Mouse (Mus musculus): ENCODE measurements around the gene Iqcb1. TPM values are rescaled to one million over a fixed set of nuclear protein-coding genes. Genes with fewer than 3 reads are reported as not detected.

The Iqcb1 gene
- total RNA-seq, 2 experiments from 2014 or later = 38.6 to 49.6 TPM

GRCm38 (mm10) chr16:36863585-36863984 is 35.4 kb downstream of the Iqcb1 start:
- intact Hi-C loops (cut with DNase I) = no loop called here
- no peak for DNase-seq (ENCODE audit: low spot score in 2 of 2)

GRCm38 (mm10) chr16:36869442-36869841 is 41.3 kb downstream of the Iqcb1 start:
- DNase-seq (ENCODE audit: low spot score in 2 of 2) = no peak
- intact Hi-C loops (cut with DNase I) = no loop called here

GRCm38 (mm10) chr16:36874583-36875275 is 46.5 kb downstream of the Iqcb1 start, which contains the start of the genes Eaf2 and Golgb1:
Gene Eaf2 (minus strand): TSS chr16:36875003.
Gene Golgb1 (plus strand): TSS chr16:36875140.
- intact Hi-C loops (cut with DNase I) = loop anchor here (2.0 kb wide), 1 partner anchor 136 kb away; the partner anchor contains the start of gene Polq
- DNase-seq (ENCODE audit: low spot score in 2 of 2) = peak; percentile 95 to 96

- peak in 1 of 2 experiments; percentile 60 for DNase-seq (ENCODE audit: low spot score in 2 of 2)
- intact Hi-C loops (cut with DNase I) = loop anchor here (2.0 kb wide), 1 partner anchor 135 kb away; the partner anchor contains the start of gene Polq
Observed at GRCm38 (mm10) chr16:36875276-36875851, 47.2 kb downstream of the Iqcb1 start.

- intact Hi-C loops (cut with DNase I) = no loop called here
- no peak for DNase-seq (ENCODE audit: low spot score in 2 of 2)
Observed at GRCm38 (mm10) chr16:36877316-36877715, 49.1 kb downstream of the Iqcb1 start.

- intact Hi-C loops (cut with DNase I) = no loop called here
Observed at GRCm38 (mm10) chr16:36882737-36883343, 54.7 kb downstream of the Iqcb1 start.

GRCm38 (mm10) chr16:36884881-36885280 is 56.7 kb downstream of the Iqcb1 start:
- no peak for DNase-seq (ENCODE audit: low spot score in 2 of 2)
- intact Hi-C loops (cut with DNase I) = no loop called here

More at GRCm38 (mm10) chr16:36882737-36883343, 54.7 kb downstream of the Iqcb1 start:
- DNase-seq (ENCODE audit: low spot score in 2 of 2) = no peak

GRCm38 (mm10) chr16:36885912-36886311 is 57.7 kb downstream of the Iqcb1 start:
- no peak for DNase-seq (ENCODE audit: low spot score in 2 of 2)
- intact Hi-C loops (cut with DNase I) = no loop called here

- intact Hi-C loops (cut with DNase I) = no loop called here
Observed at GRCm38 (mm10) chr16:36887546-36887945, 59.4 kb downstream of the Iqcb1 start.

GRCm38 (mm10) chr16:36890559-36890958 is 62.4 kb downstream of the Iqcb1 start:
- no peak for DNase-seq (ENCODE audit: low spot score in 2 of 2)
- intact Hi-C loops (cut with DNase I) = no loop called here

More at GRCm38 (mm10) chr16:36887546-36887945, 59.4 kb downstream of the Iqcb1 start:
- DNase-seq (ENCODE audit: low spot score in 2 of 2) = no peak

GRCm38 (mm10) chr16:36891415-36891814 is 63.2 kb downstream of the Iqcb1 start:
- DNase-seq (ENCODE audit: low spot score in 2 of 2) = no peak
- intact Hi-C loops (cut with DNase I) = no loop called here

GRCm38 (mm10) chr16:36893317-36893716 is 65.1 kb downstream of the Iqcb1 start:
- intact Hi-C loops (cut with DNase I) = no loop called here
- no peak for DNase-seq (ENCODE audit: low spot score in 2 of 2)

GRCm38 (mm10) chr16:36896712-36897111 is 68.5 kb downstream of the Iqcb1 start:
- intact Hi-C loops (cut with DNase I) = no loop called here
- DNase-seq (ENCODE audit: low spot score in 2 of 2) = no peak

- intact Hi-C loops (cut with DNase I) = no loop called here
- no peak for DNase-seq (ENCODE audit: low spot score in 2 of 2)
Observed at GRCm38 (mm10) chr16:36903156-36903555, 75.0 kb downstream of the Iqcb1 start.

GRCm38 (mm10) chr16:36911909-36912308 is 83.7 kb downstream of the Iqcb1 start:
- DNase-seq (ENCODE audit: low spot score in 2 of 2) = no peak
- intact Hi-C loops (cut with DNase I) = no loop called here

GRCm38 (mm10) chr16:36912311-36912710 is 84.1 kb downstream of the Iqcb1 start:
- no peak for DNase-seq (ENCODE audit: low spot score in 2 of 2)

GRCm38 (mm10) chr16:36914195-36914594 is 86.0 kb downstream of the Iqcb1 start:
- no peak for DNase-seq (ENCODE audit: low spot score in 2 of 2)

More at GRCm38 (mm10) chr16:36912311-36912710, 84.1 kb downstream of the Iqcb1 start:
- intact Hi-C loops (cut with DNase I) = no loop called here

GRCm38 (mm10) chr16:36918505-36918904 is 90.3 kb downstream of the Iqcb1 start:
- intact Hi-C loops (cut with DNase I) = no loop called here
- DNase-seq (ENCODE audit: low spot score in 2 of 2) = no peak

More at GRCm38 (mm10) chr16:36914195-36914594, 86.0 kb downstream of the Iqcb1 start:
- intact Hi-C loops (cut with DNase I) = no loop called here

- intact Hi-C loops (cut with DNase I) = loop anchor here (10.0 kb wide), 1 partner anchor 84 kb away; no protein-coding TSS in a partner anchor
- DNase-seq (ENCODE audit: low spot score in 2 of 2) = no peak
Observed at GRCm38 (mm10) chr16:36920410-36920809, 92.2 kb downstream of the Iqcb1 start.

GRCm38 (mm10) chr16:36921067-36921613 is 93.0 kb downstream of the Iqcb1 start:
- no peak for DNase-seq (ENCODE audit: low spot score in 2 of 2)
- intact Hi-C loops (cut with DNase I) = loop anchor here (10.0 kb wide), 1 partner anchor 84 kb away; no protein-coding TSS in a partner anchor
